Mouse (Mus musculus) olfactory bulb, adult 2 months (tissue): Measurements from ENCODE around the gene Stx2. TPM values are rescaled to one million over a fixed set of nuclear protein-coding genes. Genes with fewer than 3 reads are reported as not detected.
A peak's percentile ranks its signal among the peaks of the same experiment; 100 is the strongest.

Experiments
- H3K27ac ChIP-seq: fragments of 200-500 bp; 2 replicates; pipeline ENCODE4 v1.5.1; 2012; ENCODE audit warnings: low read depth, low read length; ENCODE audit not compliant: insufficient read depth
- H3K4me1 ChIP-seq: fragments of 200-500 bp; 2 replicates; pipeline ENCODE4 v1.6.1; 2012; ENCODE audit warnings: low read length; ENCODE audit not compliant: control insufficient read depth, insufficient read depth
- H3K4me3 ChIP-seq: fragments of 200-500 bp; 2 replicates; pipeline ENCODE4 v1.5.1; 2012; ENCODE audit warnings: mild to moderate bottlenecking, low read depth, low read length, moderate library complexity; ENCODE audit not compliant: insufficient read depth
- CTCF ChIP-seq: fragments of 200-500 bp; IDR thresholded peaks from 2 replicates; pipeline ENCODE4 v1.5.1; 2012; ENCODE audit warnings: low read depth, mild to moderate bottlenecking, low read length, moderate library complexity; ENCODE audit not compliant: insufficient read depth
- POLR2A ChIP-seq: fragments of 200-500 bp; IDR thresholded peaks from 2 replicates; pipeline ENCODE4 v1.6.1; 2012; ENCODE audit warnings: mild to moderate bottlenecking, low read depth, low read length, moderate library complexity; ENCODE audit not compliant: insufficient read depth
- WGBS: fragments of 180-500 bp; shearing (Covaris S2); methylation state at CpG from one replicate; pipeline ENCODE4 v1.1.7; 2018; 5-methylcytosine and 5-hydroxymethylcytosine counted together
- polyA plus RNA-seq: library from polyadenylated mRNA; stranded (reverse); fragments of >200 nt; gene quantifications from 2 replicates; pipeline ENCODE4 v1.2.4, GENCODE M21; 2012; ENCODE audit warnings: low replicate concordance; ENCODE audit not compliant: missing spikeins, insufficient read depth, insufficient read length

The Stx2 gene
- polyA plus RNA-seq, 1 experiment: not detected

DNA sequence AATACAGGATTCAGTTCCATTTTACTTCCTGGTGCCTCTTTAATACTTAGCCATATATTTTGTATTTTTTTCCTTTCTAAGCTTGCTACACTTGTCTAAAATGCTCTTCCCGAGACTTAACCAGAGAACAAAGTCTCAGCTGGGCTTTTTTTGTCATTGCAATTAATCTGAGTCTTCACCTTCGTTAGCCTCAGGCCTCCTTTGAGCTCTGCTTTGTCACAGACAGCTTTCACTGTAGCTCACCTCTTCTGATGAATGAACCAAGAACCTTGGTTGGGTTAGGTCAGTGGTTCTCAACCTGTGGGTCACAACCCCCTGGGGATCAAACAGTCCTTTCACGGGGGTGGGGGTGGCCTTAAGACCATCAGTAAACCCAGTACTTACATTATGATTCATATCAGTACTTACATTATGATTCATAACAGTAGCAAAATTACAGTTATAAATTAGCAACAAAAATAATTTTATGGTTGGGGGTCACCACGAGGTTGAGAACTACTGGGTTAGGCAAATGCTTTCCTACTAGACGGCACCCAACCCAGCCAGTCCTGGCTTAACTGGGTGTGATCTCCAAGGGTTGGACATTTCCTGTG is 20.9 kb upstream of the Stx2 start:
- TF ChIP-seq POLR2A (no peak), CTCF (no peak)
- Histone ChIP-seq H3K4me1 (no peaks in the 10 kb centered on the region), H3K4me3 (no peak overlapping the region), H3K27ac (no peak overlapping the region)
- WGBS: 68% methylated on average over 5 of the region's 5 CpGs

- TF ChIP-seq POLR2A (no peak), CTCF (no peak)
- 96% methylated on average over 1 of the region's 1 CpGs for WGBS
- H3K27ac ChIP-seq: no peak overlapping the region
- no peak overlapping the region for H3K4me3 ChIP-seq
- H3K4me1 ChIP-seq: no peaks in the 10 kb centered on the region; the same call in 1 of the 2 replicates
Observed at GRCm38 (mm10) chr5:129026637-129027036, 18.3 kb upstream of the Stx2 start.

DNA sequence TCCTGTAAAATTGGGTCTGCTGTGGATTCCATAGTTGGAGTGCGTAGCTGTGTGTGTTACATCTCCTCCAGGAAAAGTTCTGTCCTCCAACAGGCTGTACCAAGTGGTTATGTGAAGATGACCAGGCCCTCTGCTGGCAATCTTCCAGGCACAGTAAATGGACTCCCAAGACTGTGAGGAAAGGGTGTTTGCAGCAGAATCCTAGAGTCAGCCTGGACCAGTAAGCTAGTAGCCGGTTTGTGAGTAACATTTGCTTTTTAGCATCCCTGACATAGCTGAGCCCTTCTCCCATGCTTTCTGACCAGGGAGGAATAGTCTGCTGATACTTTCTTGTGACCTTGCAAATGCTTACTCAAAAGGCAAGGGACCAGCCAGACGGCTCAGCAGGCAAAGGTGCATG is 17.8 kb upstream of the Stx2 start:
- H3K4me1 ChIP-seq: no peaks in the 10 kb centered on the region; the same call in 1 of the 2 replicates
- TF ChIP-seq CTCF: no peak
- no peak for TF ChIP-seq POLR2A
- 96% methylated on average over 3 of the region's 3 CpGs for WGBS
- H3K4me3 ChIP-seq: no peak overlapping the region
- H3K27ac ChIP-seq: no peak overlapping the region

DNA sequence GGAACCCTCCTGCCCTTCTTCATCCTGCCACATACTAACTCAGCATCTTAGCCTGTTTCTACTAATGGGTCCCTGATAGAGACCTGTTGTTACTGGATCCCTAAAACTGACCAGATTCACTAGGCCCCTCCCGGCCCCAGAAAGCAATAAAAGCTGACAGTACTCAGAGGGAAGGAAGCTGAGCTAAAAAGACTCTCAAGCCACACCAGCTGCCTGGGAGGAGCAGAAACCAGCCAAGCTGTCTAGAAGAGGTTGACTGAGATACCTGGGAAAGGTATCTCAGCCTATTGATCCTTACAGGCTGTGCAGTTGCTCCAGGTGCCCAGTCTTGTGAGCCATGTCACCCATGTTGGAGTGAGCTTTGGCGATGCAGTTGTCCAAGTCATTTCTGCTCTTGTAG is 17.4 kb upstream of the Stx2 start:
- Histone ChIP-seq H3K4me3 (no peak overlapping the region), H3K4me1 (no peaks in the 10 kb centered on the region; the same call in 1 of the 2 replicates), H3K27ac (no peak overlapping the region)
- TF ChIP-seq CTCF: no peak
- no peak for TF ChIP-seq POLR2A
- 89% methylated on average over 2 of the region's 2 CpGs for WGBS

GRCm38 (mm10) chr5:129025048-129025447 is 16.7 kb upstream of the Stx2 start:
- TF ChIP-seq POLR2A: no peak
- TF ChIP-seq CTCF: no peak
- WGBS: 39% methylated on average over 2 of the region's 2 CpGs

DNA sequence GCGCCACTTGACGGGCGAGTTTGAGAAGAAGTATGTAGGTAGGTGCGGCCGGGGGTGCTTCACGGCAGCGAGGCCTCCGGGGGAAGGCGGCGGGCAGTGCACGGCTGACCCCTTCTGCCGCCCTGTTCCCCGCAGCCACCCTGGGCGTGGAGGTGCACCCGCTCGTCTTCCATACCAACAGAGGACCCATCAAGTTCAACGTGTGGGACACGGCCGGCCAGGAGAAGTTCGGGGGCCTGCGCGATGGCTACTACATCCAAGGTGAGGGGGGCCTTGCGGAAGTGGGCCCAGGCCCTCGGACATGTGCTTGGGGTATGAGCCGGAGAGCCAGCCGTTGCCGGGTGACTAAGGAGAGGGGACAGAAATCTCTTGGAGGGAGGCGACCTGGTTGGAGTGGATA is 12.4 kb upstream of the Stx2 start:
- Histone ChIP-seq H3K27ac (no peak overlapping the region), H3K4me3 (peak overlapping the region; percentile 96), H3K4me1 (no peaks in the 10 kb centered on the region; the same call in 1 of the 2 replicates)
- under 1% methylated on average over 28 of the region's 28 CpGs for WGBS
- no peak for TF ChIP-seq CTCF
- TF ChIP-seq POLR2A: no peak

More at GRCm38 (mm10) chr5:129025048-129025447, 16.7 kb upstream of the Stx2 start:
- Histone ChIP-seq H3K4me1 (no peaks in the 10 kb centered on the region; the same call in 1 of the 2 replicates), H3K27ac (no peak overlapping the region), H3K4me3 (no peak overlapping the region)

- TF ChIP-seq CTCF (no peak), POLR2A (peak; percentile 35; the same call in 1 of the 2 replicates)
- Histone ChIP-seq H3K4me1 (no peaks in the 10 kb centered on the region; the same call in 1 of the 2 replicates), H3K4me3 (peak overlapping the region; percentile 96), H3K27ac (peak overlapping the region; percentile 77)
- WGBS: under 1% methylated on average over 56 of the region's 56 CpGs
Observed at GRCm38 (mm10) chr5:129020300-129020668, 11.9 kb upstream of the Stx2 start.

GRCm38 (mm10) chr5:129019497-129020299 is 11.3 kb upstream of the Stx2 start, which contains the start of gene Ran:
TSS of gene Ran (plus strand) at chr5:129020069.
- Histone ChIP-seq H3K27ac (peak within 1 kb of the TSS; percentile 96), H3K4me3 (peak within 1 kb of the TSS; percentile 96), H3K4me1 (no peaks in the 10 kb centered on the region; the same call in 1 of the 2 replicates)
- TF ChIP-seq CTCF (no peak), POLR2A (peak; percentile 92)
- 2% methylated on average over 102 of the region's 102 CpGs for WGBS
